Mouse (Mus musculus): ENCODE results near the gene Col15a1. TPM values are rescaled to one million over a fixed set of nuclear protein-coding genes. Genes with fewer than 3 reads are reported as not detected.

Gene Col15a1
- total RNA-seq, 4 experiments from 2014 or later, result 3.8 to 13.3 (median 5.9) TPM

- no peak for DNase-seq (ENCODE audit: low spot score in 2 of 2)
Observed at GRCm38 (mm10) chr4:47300701-47301100, 92.7 kb downstream of the Col15a1 start.

DNA sequence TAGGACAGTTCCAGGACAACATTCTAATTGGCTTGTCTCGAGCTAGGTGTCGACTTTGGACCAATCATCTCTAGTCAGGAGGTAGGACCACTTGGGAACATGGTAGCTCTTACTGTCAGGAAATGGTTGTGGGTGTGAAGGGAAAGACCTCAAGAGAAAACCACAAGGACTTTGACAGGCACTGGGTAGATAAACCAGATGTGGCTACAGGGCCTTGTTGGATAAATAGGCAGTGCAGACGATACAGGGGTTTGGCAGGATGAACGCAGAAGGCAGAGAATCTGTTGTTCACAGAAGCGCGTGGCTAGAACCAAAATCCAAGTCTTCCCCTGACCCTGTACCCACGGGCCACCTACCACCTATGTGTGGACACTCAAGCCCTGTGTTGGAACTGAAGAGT, 94.6 kb downstream of the Col15a1 start:
- no peak for DNase-seq (ENCODE audit: low spot score in 2 of 2)

DNA sequence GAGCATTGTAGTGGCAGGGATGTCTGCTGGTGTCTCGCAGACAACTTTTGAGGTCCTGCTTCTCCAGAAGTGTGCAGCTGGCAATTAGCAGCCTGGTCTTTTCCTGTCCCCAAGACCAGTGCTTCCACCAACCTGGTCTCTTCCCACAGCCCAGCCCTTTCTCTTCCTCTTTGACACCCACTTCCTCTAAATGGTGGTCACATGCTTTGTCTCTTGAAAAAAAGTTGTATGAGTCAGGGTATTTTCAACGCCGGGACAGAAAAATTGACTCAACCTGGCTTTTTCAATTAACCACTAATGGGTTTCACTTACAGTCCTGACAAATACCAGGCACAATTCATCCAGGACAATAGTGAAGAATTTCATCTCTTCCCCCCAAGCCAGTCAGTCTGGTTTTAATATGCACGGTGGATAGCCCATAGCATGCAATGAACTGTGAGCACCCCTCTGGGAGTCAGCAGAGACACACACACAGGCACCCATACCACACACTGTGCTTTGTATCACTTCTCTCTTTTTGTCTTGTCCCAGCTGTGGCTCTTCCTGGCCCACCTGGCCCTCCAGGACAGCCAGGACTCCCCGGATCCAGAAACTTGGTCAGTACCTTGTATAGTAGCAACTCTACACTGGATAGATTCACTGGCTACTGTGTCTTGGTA, 95.5 kb downstream of the Col15a1 start:
- no peak for DNase-seq (ENCODE audit: low spot score in 2 of 2)

- DNase-seq (ENCODE audit: low spot score in 2 of 2), result no peak
Observed at GRCm38 (mm10) chr4:47309886-47310625, 102.1 kb downstream of the Col15a1 start.

GRCm38 (mm10) chr4:47310812-47311211, 102.9 kb downstream of the Col15a1 start:
- DNase-seq (ENCODE audit: low spot score in 2 of 2), result no peak

DNA sequence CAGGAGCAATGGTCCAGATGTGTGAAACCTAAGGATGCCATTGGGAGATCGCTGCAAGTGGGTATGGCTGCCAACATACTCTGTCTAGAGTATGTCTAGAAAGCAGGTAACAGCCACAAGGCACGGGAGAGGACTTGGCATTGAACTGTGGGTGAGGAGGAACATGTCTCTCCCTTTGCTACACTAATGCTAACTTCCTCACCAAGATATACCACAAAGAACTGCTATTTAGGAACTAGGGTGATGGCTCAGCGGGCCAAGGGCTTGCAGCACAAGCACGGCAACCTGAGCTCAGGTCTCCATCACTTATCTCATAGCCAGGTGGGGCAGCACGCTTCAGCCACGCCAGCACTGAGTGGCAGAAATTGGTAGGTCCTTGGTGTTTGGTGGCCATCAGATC, 103.5 kb downstream of the Col15a1 start:
- no peak for DNase-seq (ENCODE audit: low spot score in 2 of 2)

GRCm38 (mm10) chr4:47311929-47312328, 104.0 kb downstream of the Col15a1 start:
- no peak for DNase-seq (ENCODE audit: low spot score in 2 of 2)

DNA sequence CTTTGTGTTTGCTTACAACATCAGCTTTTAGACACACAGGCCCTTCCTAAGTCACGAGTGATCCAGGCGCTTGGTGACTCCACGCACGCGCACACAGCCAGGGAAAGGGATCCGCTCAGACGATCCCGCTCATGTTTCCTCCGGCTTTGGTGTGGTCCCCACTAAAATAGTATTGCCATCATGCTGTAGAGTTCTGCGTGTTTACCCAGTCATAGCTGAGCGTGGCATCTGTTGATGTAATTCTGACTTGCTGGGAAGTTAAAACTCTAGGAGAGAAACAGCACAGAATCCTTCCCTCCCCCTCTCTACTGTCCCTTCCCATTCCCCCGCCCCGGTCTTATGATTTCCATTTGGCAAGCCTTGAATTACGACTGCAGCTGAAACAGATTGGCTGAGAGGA, 104.7 kb downstream of the Col15a1 start:
- DNase-seq (ENCODE audit: low spot score in 2 of 2), result peak; percentile 32 to 45

DNA sequence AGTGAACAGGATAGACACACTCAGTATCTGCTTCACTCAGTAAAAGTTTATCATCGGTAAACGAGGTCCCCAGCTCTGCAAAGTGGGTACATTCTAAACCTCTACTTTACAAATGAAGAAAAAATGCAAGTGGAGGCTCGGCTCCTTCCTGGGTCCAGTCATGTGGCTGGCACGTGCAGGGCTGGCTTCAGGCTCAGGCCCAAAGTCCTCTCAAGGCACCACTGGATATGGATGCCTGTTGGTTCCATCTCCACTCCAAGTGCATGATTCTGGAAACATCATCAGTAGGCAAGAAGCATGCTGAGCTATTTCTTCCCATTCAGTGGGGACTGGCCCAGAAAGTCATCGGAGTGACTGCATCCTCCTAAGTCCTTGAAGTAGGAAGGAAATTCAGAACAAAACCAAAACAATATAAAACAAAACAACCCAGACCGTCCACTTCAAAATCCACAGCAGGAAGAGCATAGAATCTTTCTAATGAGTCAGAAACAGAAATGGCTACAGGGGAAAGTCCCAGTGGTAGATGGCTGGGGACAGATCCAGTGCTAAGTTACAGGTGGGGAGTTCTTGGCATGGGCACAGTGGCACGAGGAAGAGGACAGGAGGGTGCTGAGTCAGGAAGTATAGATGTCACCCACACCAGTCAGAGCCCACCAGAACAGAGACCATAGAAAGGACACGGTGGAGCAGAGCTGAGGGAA, 105.9 kb downstream of the Col15a1 start:
- no peak for DNase-seq (ENCODE audit: low spot score in 2 of 2)

GRCm38 (mm10) chr4:47315458-47315857, 107.5 kb downstream of the Col15a1 start:
- DNase-seq (ENCODE audit: low spot score in 2 of 2), result no peak

DNA sequence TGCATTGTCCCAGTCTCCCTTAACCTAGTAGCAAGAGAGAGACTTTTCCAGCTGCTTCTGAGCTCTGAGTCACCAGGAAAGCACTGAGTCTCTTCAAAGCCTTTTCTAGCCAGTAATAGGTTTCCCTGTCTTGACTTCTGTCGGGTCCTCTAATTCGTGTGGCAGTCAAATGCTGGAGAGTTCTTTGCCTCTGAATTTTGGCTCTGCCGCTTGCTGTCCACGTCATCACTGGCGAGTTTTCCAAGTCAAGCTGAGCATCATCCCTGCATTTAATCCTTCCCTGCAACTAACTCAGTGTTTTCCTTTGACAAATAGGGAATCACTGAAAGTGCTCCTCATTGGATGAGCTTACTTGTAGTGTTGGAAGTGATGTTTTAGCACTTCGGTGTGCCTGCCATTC, 108.5 kb downstream of the Col15a1 start:
- DNase-seq (ENCODE audit: low spot score in 2 of 2), result no peak

- no peak for DNase-seq (ENCODE audit: low spot score in 2 of 2)
Observed at GRCm38 (mm10) chr4:47319561-47320321, 111.8 kb downstream of the Col15a1 start.

DNA sequence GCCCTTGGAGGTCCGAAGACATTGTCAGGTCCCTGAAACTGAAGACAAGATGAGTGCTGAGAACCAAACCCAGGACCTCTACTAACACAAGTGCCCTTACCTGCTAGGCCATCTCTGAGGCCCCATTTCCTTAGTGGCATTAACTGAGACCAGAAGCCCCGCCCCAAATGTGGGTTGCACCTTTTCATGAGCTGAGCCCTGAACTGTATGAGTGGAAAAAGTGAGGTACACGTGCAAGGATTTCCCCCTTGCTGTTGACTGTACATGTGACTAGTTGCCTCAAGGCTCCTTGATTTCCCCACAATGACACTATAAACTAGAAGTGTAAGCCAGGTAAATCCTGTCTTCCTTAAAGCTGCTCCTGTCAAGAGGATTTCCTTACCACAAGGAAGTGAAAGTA, 114.4 kb downstream of the Col15a1 start:
- no peak for DNase-seq (ENCODE audit: low spot score in 2 of 2)

DNA sequence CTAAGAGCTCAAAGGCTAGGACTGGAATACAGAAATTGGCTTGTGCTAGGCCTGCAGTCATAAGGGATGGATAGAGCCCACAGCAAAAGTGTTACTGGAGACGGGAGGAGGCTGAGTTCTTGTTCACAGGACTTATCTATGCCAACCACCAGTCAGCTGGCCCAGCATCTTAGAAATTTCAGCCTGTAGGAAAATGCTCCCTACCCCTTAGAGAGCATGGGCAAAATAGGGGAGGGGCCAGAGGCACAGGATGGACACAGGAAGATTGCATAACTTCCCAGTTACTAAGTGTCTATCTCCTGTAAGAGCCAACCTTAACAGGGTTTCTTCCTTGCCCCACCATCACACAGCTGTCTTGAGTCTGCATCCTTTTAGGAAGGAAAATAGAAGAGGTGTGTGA, 116.2 kb downstream of the Col15a1 start:
- no peak for DNase-seq (ENCODE audit: low spot score in 2 of 2)

DNA sequence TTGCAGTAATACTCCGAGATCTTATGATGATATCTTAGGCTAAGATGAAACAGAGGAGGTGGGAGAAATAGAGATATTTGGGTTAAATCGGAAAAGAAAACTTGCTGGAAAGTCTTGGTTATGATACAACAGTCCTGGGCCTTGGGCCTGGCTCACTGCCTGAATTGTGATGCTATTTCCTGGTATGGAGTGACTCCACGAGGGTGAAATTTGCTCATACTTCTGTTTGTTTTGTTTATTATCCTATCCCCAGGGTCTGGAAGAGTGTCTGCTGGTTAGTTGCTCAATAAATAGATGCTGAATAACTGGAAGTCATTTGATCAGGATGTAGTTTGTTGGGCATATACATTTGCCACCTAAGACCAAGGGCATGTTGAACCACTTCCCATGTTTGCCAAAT, 119.8 kb downstream of the Col15a1 start:
- DNase-seq (ENCODE audit: low spot score in 2 of 2), result no peak

- DNase-seq (ENCODE audit: low spot score in 2 of 2), result no peak
Observed at GRCm38 (mm10) chr4:47329285-47329684, 121.3 kb downstream of the Col15a1 start.

GRCm38 (mm10) chr4:47330378-47331052, 122.6 kb downstream of the Col15a1 start:
- DNase-seq (ENCODE audit: low spot score in 2 of 2), result no peak

DNA sequence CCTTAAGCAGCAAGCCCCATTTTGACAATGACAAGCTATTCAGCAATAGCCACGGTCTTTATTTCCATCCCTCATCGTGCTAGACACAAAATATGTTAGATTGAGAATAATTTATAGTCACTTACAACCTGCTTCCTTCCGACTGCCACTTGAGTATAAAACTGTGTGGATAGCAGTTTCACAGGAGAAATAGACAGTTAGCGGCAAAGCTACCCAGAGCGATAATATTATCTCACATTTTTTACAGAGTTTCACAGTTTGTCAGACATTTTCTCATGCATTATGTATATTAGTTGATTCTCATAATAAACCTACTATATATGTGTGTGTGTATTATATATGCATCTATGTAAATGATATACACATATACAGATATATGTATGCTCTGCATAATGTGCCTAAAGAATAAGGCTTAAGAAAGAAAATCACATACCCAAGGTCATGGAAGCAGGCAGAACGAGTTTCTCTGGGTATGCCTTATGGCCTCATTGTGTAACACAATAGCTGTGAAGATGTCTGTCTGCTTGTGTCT, 124.9 kb downstream of the Col15a1 start:
- DNase-seq (ENCODE audit: low spot score in 2 of 2), result no peak

- DNase-seq (ENCODE audit: low spot score in 2 of 2), result no peak
Observed at GRCm38 (mm10) chr4:47333541-47333940, 125.6 kb downstream of the Col15a1 start.

- no peak for DNase-seq (ENCODE audit: low spot score in 2 of 2)
Observed at GRCm38 (mm10) chr4:47336941-47337600, 129.1 kb downstream of the Col15a1 start.
